Mouse (Mus musculus) CD8-positive naive resting alpha-beta T cell, adult 57 days (primary cell): ENCODE data around the gene Plekhd1. TPM values are rescaled to one million over a fixed set of nuclear protein-coding genes. Genes with fewer than 3 reads are reported as not detected.

Experiments
- total RNA-seq: library from RNA; stranded (reverse); gene quantifications from one replicate; pipeline ENCODE4 v1.2.4, GENCODE M21; 2023

Plekhd1 gene
- not detected for total RNA-seq

DNA sequence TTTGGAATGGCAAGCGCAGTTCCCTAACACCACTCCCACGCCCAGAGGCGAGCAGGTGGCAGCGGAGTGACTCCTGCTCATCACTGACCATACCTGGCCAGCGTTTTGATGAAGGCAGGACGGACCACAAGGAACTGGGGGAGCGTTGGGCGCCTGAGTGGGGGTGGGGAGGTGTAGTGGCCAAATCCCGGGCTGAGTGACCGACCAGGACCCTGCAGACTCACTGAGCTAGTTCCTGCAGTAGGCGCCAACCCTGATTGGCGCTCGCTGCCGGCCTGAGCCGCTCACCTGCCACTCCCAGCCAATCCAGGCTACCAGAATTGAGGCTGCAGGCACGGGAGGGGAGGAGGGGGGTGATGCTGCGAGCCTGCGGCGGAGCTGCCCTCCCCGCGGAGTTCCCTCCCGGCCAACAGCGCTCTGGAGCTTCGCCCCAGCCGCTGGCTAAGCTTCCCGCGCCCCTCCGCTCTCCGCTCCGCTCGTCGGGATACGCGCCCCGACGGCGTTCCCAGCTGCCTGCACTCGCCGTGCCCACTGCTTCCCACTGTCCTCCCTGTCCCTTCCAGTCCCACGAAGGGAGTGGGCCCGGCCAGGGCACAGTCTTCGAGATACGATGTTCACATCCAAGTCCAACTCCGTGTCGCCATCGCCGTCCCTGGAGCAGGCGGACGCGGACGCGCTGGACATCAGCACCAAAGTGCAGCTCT, at the start of gene Plekhd1:
Plekhd1 (plus strand) TSS at position 323 of the 704 bp plus-strand sequence.

DNA sequence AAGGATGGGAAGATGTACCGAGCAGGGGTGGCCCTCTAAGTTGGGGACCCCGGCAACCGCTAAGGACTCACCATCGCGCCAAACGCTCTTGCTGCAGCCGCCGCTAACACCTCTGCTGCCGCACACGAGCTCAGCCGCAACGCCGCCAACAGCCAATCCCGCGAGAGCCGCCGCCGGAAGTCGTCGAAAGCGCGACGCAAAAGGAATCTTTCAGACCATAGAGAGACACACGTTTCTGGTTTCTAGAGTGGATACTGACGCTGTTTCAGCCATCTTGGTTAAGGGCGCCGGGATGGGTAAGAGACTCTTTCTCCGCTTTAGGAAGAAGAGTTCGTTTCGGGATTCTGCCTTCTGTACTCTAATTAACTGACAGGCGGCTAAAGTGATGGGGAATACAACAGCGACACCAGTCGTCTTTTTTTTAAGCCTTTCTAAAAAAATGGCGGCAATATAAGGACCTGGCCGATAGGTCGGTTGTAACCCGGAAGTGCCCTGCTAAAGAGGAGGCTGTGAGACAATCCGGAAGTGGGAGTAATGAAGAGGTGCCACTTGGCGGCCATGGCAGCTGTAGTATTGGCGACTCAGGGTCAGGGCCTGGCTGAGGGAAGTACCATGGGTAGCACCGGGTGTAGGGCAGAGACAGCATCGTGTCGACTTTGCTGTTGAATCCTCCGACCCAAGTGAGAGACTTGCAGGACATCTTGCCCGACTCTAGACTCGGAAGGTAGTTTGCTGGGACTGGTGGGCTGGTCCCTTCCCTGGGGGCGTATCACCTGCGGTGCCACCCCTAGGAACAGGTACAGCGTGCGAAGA, 48.5 kb upstream of the Plekhd1 start, which contains the start of the genes Slc39a9 and Erh:
Slc39a9 (plus strand) TSS at position 191 of the 813 bp plus-strand sequence.
Erh (minus strand) TSS at position 649 of the 813 bp plus-strand sequence.

DNA sequence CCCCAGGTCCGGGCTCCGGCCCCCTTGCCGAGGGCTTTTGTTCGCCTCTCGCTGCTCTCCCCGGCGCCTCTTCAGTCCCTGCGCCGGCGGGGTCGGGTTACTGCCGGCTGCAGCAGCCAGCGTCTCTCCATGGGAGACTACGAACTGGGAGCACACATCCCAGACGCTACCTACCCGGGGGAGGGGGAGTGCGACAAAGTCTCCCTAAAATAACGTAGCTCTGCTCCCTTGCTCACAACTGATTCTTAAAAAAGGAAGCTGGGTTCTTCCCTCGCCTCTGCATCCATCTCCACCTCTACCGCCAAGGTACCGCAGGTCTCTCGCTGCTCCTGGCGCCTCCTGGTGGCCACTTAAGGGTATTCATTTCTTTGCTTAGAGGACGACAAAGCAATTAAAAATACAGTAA, 68.0 kb downstream of the Plekhd1 start, which contains the start of gene Ccdc177:
Ccdc177 (minus strand) TSS at position 292 of the 406 bp plus-strand sequence.

Other genes with a start within 250 kb of the Plekhd1 start
- gene Exd2, start 229.5 kb upstream of the Plekhd1 start, total RNA-seq = 50.9 TPM
- not detected for gene Galnt16, start 174.3 kb upstream of the Plekhd1 start, total RNA-seq
- gene Slc39a9, start 48.7 kb upstream of the Plekhd1 start, total RNA-seq = 31.5 TPM
- gene Erh, start 48.2 kb upstream of the Plekhd1 start, total RNA-seq = 61.5 TPM
- not detected for gene Ccdc177, start 68.1 kb downstream of the Plekhd1 start, total RNA-seq
- 112 TPM for gene Susd6, start 97.9 kb downstream of the Plekhd1 start, total RNA-seq